Mouse (Mus musculus) duodenum, adult 2 months (tissue): ENCODE results near the gene Olfr971. TPM values are rescaled to one million over a fixed set of nuclear protein-coding genes. Genes with fewer than 3 reads are reported as not detected.

Source experiments
- polyA plus RNA-seq: library from polyadenylated mRNA; depleted of rRNA; stranded (reverse); fragments of >200 nt; gene quantifications from 2 replicates; pipeline ENCODE4 v1.2.3, GENCODE M21; 2012; ENCODE audit warnings: low replicate concordance; rRNA removed

The Olfr971 gene
- not detected in 2 replicates for polyA plus RNA-seq

DNA sequence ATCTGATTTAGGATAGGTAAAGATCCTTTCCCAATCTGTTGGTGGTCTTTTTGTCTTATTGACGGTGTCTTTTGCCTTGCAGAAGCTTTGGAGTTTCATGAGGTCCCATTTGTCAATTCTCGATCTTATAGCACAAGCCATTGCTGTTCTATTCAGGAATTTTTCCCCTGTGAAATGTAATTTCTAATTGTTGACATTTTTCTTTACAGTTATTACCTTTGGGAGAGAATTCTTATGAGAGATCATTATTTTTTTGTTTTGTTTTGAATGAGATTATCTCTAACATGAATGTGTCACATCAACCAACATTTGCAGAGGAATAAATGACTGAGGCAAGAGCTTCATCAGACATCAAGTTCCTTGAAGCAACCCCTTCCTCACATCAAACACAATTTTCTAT is at the start of gene Olfr971:
TSS of gene Olfr971 (plus strand) at position 301 of the 400 bp plus-strand sequence.

DNA sequence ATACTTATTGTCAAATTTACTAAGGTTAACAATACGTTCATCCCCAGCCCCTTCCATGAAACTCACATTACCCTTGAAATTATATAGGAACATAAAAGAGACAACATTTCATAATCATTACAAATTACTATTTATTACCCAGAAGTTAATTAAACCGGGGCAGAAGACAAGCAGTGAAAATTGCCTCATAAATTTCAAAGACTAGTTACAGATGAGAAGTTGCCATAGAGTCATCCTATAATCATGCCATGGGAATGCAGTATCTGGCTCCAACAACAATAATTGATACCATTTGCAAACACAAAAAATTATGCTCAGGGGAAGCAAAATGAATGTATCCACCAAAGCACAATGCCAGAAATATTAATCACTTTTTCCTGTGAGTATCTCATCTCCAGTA is 46.1 kb upstream of the Olfr971 start, which contains the start of gene Olfr969:
TSS of gene Olfr969 (plus strand) at position 388 of the 400 bp plus-strand sequence.

GRCm38 (mm10) chr9:39808560-39808959 is 28.1 kb upstream of the Olfr971 start, which contains the start of gene Olfr970:
TSS of gene Olfr970 (plus strand) at chr9:39808860.

DNA sequence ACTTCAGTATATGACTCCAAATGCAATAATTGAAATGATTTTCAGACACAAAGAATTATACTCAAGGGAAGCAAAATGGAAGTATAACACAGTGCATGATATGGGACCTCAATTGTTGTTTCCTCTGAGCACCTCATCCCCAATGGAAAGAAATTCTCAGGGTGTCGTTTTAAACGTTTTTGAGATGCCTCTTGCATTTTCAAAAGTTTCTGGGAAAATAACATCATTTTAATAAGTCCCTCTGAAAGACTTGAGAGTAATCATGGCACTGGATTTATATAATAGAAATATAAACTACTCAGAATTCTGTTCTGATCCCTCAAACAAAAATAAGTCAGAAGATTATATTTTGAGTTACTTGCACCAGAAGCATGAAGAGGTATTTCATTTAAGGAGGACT is 29.4 kb downstream of the Olfr971 start, which contains the start of gene Olfr972:
TSS of gene Olfr972 (plus strand) at position 301 of the 400 bp plus-strand sequence.

Other genes starting within 250 kb of the Olfr971 start
- gene AW551984, start 232.5 kb upstream of the Olfr971 start, polyA plus RNA-seq, result 0.30 and 1.8 TPM in 2 replicates
- gene Olfr148, start 226.2 kb upstream of the Olfr971 start, polyA plus RNA-seq, result not detected in 2 replicates
- not detected in 2 replicates for gene Olfr960, start 215.5 kb upstream of the Olfr971 start, polyA plus RNA-seq
- not detected in 2 replicates for gene Olfr961, start 191.8 kb upstream of the Olfr971 start, polyA plus RNA-seq
- not detected in 2 replicates for gene Olfr963, start 169.7 kb upstream of the Olfr971 start, polyA plus RNA-seq
- gene Olfr149, start 129.8 kb upstream of the Olfr971 start, polyA plus RNA-seq, result not detected in 2 replicates
- gene Olfr965, start 125.5 kb upstream of the Olfr971 start, polyA plus RNA-seq, result not detected in 2 replicates
- not detected in 2 replicates for gene Olfr150, start 105.9 kb upstream of the Olfr971 start, polyA plus RNA-seq
- not detected in 2 replicates for gene Olfr967, start 90.6 kb upstream of the Olfr971 start, polyA plus RNA-seq
- gene Olfr968, start 53.6 kb upstream of the Olfr971 start, polyA plus RNA-seq, result not detected in 2 replicates
- gene Olfr969, start 45.9 kb upstream of the Olfr971 start, polyA plus RNA-seq, result not detected in 2 replicates
- not detected in 2 replicates for gene Olfr970, start 28.0 kb upstream of the Olfr971 start, polyA plus RNA-seq
- not detected in 2 replicates for gene Olfr972, start 29.5 kb downstream of the Olfr971 start, polyA plus RNA-seq
- gene Olfr229, start 70.5 kb downstream of the Olfr971 start, polyA plus RNA-seq, result not detected in 2 replicates
- gene Olfr974, start 100.6 kb downstream of the Olfr971 start, polyA plus RNA-seq, result not detected in 2 replicates
- gene Olfr975, start 115.2 kb downstream of the Olfr971 start, polyA plus RNA-seq, result not detected in 2 replicates
- gene Olfr976, start 124.3 kb downstream of the Olfr971 start, polyA plus RNA-seq, result not detected in 2 replicates
- gene Olfr978, start 155.2 kb downstream of the Olfr971 start, polyA plus RNA-seq, result not detected in 2 replicates
- not detected in 2 replicates for gene Olfr979, start 166.6 kb downstream of the Olfr971 start, polyA plus RNA-seq
- not detected in 2 replicates for gene Olfr980, start 172.7 kb downstream of the Olfr971 start, polyA plus RNA-seq
- not detected in 2 replicates for gene Olfr981, start 184.6 kb downstream of the Olfr971 start, polyA plus RNA-seq
- gene Olfr982, start 237.0 kb downstream of the Olfr971 start, polyA plus RNA-seq, result not detected in 2 replicates